Mouse (Mus musculus) activated CD4-positive, CD25-positive, alpha-beta regulatory T cell, adult 4 months (primary cell): Measurements from ENCODE around the gene 5830473C10Rik. TPM values are rescaled to one million over a fixed set of nuclear protein-coding genes. Genes with fewer than 3 reads are reported as not detected.

Source experiments
- ATAC-seq: one replicate; pipeline ENCODE4 v1.8.0; 2017
- polyA plus RNA-seq, 2 experiments: library from polyadenylated mRNA; unstranded; fragments of 100-300 nt; shearing (Covaris generic); gene quantifications; one replicate each; pipeline ENCODE4 v1.2.1; 2017

The 5830473C10Rik gene
- polyA plus RNA-seq = not detected

DNA sequence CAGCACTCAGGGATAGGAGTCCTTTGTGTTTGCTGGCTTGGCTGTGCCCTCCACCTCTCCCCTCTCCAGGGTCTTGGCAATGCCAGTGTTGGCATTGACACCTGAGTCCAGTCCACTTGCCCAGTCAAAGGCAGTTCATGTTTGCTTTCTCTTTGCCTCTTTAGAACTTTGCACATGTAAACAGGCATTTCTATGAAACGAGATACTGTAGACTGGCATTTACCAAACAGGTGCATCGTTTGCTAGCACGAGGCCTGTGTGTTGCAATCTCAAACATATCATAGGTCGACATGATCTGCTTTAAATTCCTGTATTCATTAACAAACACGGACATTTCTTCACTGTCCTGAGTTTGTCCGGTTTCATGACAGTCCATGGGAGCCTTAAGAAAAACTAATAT lies at the start of gene 5830473C10Rik:
5830473C10Rik (plus strand) TSS at position 365 of the 400 bp plus-strand sequence.
- ATAC-seq = no peak

DNA sequence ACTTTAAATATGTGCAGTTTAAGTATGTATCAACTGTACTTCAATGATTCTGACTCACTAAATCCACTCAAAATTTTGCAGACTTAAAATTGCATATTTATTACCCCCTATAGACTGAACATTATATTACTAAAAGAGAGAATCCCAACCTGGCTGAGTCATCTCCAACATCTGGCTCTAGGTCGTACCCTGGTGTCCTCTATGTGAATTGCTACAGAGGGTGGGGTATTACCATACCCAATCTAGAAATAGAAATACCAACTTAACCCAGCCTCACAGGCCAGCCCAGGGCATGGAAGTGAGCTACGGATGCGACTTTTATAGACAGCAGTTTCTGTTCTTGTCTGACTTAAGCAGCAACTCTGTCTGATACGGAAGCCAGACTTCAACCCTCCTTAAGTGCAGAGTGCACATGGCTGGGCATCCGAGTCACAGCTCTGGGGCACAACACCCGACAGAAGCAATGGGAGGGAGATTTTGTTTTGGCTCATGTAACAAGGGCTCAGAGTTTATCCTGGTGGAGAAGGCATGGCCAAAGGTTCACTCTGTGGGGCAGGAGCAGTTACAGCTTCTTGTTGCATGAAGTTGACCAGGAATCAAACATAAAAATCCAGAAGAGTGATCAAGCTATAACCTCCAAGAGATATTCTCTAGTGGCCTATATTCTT lies 48.5 kb upstream of the 5830473C10Rik start:
- ATAC-seq = no peak

DNA sequence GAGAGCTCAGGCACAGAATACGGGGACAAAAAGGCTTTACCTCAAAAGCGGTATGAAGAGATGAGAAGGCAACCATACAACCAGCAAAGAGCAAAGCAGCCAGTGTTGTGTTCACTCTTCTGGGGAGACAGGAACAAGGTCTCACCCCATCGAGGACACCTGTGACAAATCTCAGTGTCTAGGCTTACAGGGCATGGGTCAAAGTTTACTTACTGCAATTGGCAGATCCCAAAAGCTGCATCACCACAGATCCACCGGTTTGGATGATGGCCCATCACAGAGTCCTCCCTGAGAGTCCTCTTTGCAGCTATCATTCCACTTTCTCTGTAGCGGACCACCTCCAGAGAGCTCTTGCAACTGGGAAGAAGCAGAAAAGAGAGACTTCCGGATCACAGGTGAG lies 45.3 kb upstream of the 5830473C10Rik start:
- no peak for ATAC-seq

DNA sequence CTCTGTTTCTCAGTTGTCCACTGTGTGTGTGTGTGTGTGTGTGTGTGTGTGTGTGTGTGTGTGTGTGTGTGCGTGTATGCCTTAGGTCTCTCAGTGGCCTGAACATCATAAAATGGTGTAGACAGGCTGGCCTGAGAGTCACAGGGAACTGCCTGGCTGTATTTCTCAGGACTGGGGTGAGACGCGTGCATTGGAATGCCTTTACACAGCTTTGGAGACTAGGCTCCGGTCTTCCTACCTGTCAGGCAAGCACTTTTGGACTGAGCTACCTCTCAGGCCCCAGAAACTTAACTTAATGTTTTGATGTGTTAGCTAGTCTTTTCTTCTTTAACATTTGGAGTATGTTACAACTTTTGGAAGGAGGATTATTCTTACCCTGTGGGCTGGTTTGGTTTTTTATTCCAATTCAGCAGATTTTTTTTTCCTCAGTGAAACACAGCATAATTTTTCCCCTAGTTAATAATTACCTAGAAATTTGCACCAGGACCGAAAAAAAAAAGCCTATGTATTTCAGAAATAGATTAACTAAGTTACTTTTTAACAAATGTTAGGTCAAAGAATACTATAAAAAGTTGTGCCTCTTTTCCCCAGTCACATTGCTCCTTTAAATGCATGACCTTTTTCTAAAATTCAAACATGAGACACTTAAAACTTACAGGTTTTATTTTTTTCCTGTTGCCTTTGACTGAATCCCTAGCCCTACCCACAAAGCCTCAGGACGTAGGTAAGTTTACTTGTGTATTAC lies 42.4 kb upstream of the 5830473C10Rik start, which contains the start of gene Afm:
Afm (plus strand) TSS at position 577 of the 745 bp plus-strand sequence.
- ATAC-seq = no peak

DNA sequence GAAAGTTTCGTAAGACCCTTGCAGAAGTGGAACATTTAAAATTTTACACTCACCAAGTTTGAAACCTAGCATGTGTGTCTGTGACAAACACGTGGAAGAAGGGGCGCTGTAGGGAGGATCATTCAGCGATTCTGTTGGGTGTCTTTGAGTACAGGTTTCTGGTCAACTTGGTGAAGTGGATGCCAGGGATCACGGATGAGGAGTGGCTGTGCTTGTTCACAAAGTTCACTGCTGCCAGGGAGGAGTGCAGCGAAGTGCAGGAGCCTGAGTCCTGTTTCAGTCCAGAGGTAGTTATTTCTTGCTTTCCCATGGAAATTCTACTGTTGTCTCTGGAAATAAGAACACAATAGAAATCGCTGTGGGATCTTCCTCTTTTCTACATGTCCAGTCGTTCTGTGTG lies 9.7 kb upstream of the 5830473C10Rik start:
- ATAC-seq = no peak

- no peak for ATAC-seq
Observed at GRCm38 (mm10) chr5:90556052-90556451, 4.9 kb upstream of the 5830473C10Rik start.

DNA sequence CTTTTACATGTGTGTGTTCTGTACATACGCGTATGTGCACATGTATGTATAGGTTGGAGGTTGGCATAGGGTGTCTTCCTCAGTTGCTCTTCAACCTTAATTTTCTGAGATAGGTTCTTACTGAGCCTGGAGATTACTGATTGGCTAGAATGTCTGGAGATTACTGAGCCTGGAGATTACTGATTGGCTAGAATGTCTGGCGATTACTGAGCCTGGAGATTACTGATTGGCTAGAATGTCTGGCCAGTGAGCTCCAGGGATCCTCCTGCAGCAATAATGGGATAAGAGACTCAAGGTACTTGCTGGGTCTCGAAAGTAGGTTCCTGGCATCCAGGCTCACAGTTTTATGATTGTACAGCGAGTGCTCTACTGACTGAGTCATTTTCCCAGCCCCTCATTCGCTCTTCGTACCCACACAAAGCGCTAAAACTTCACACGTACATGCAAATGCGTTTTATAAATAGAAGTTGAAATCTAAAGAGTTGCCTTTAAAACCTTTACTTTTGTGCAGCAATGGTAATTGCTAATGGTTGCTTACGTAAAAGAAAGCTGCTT lies 891 bp downstream of the 5830473C10Rik start:
- ATAC-seq = no peak

DNA sequence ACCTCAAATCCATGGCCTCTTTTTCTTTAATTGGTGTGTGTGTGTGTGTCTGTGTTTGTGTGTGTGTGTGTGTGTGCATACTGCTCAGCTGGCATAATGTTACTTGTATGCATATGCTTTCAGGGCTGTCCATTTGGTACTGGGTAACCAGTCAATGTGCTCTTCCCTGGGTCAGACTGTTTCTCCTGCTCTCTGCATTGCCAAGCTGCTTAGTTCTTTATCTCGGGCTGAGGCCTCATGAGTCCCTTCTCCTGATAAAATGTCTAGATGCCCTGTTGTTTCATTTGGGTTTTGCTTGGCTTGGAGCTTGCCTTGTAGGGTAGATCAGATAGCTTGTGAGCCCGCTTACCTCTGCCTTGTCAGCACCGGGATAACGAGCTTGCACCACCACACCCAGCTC lies 2.0 kb downstream of the 5830473C10Rik start:
- ATAC-seq = no peak

GRCm38 (mm10) chr5:90564161-90564560 lies 3.3 kb downstream of the 5830473C10Rik start:
- ATAC-seq = no peak

- ATAC-seq = no peak
Observed at GRCm38 (mm10) chr5:90565205-90565604, 4.3 kb downstream of the 5830473C10Rik start.

- no peak for ATAC-seq
Observed at GRCm38 (mm10) chr5:90567788-90568187, 6.9 kb downstream of the 5830473C10Rik start.

- no peak for ATAC-seq
Observed at GRCm38 (mm10) chr5:90568338-90568737, 7.4 kb downstream of the 5830473C10Rik start.

- ATAC-seq = no peak
Observed at GRCm38 (mm10) chr5:90571216-90571615, 10.3 kb downstream of the 5830473C10Rik start.

DNA sequence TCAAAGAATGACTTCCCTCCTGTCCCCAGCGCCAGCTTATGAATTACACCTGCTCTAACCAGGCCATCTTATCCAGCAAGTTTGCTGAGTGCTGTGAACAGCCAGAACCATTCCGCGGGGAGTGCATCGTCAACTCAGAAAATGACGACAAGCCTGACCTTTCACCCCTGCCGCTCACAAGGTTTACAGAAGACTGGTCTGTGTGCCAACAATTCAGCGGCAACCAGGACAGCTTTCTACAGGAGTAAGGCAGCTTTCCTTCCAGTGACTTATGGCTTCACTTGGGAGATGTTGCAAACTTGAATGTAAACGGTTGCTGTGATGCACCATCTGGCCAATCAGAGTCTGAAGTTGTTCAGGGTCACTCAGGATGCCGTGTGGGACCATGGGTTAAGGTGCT lies 16.8 kb downstream of the 5830473C10Rik start:
- no peak for ATAC-seq

- no peak for ATAC-seq
Observed at GRCm38 (mm10) chr5:90579556-90579955, 18.6 kb downstream of the 5830473C10Rik start.

GRCm38 (mm10) chr5:90582179-90582578 lies 21.3 kb downstream of the 5830473C10Rik start:
- no peak for ATAC-seq

DNA sequence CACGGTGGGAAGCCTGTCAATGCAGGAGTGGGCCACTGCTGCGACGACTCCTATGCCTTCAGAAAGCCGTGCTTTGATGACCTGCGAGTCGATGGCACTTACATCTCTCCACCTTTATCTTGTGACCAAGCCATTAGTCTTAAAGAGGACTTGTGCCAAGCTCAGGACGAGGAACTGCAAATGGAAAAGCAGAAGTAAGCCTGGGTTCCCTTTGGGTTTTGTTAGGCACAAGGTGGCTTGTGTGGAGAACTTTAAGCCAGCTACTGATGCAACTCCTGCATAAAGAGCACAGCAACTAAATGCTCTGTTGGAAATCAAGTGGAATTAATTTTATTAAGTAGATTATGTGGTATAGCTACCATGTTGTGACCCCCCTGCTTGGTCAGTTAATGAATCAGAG lies 23.9 kb downstream of the 5830473C10Rik start:
- ATAC-seq = no peak

- no peak for ATAC-seq
Observed at GRCm38 (mm10) chr5:90586511-90586910, 25.6 kb downstream of the 5830473C10Rik start.

GRCm38 (mm10) chr5:90588104-90588503 lies 27.2 kb downstream of the 5830473C10Rik start:
- ATAC-seq = no peak

DNA sequence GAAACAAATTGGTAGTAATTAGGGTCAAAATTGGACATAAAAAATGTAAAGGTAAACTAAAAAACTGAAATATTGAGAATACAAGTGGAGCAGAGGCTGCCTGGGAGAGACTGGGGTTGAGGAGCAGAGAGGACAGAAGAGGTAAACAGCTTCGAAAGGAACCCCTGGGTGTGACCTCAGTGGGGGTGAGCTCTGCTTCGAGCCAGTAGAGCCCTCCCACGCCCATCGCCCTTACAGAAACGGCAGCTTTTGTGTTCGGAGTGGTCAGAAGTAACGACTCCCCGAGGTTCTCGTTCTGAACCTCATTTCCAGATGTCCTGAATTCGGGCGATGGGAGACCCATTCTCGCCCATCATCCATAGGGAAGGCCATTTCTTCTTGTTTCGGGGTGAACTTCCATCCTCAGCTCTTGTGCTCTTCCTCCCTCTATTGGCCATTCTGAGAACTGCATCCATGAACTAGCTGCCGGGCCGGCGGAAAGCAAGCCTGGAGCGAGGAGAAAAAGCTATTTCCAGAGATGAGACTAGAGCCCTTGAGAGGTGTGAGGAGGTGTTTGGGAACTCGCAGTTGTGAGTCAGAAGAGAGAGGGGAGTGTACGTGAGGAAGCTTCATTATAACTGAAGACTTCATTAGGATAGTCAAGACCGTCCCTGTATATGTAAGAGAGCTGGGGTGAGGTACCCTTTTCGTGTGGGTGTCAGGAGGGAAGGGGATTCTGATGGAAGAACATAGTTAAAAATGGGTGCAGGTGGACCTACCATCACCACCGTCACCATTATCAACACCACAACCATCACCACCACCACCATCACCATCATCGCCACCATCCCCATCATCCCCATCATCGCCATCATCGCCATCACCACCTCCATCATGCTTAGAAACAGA lies 28.0 kb downstream of the 5830473C10Rik start:
- ATAC-seq = peak; percentile 84

GRCm38 (mm10) chr5:90590676-90591075 lies 29.8 kb downstream of the 5830473C10Rik start:
- no peak for ATAC-seq

- ATAC-seq = no peak
Observed at GRCm38 (mm10) chr5:90591936-90592335, 31.0 kb downstream of the 5830473C10Rik start.

GRCm38 (mm10) chr5:90594945-90595344 lies 34.0 kb downstream of the 5830473C10Rik start:
- ATAC-seq = peak; percentile 95
